Comparison of ENCODE assay signal across 8 mouse cellular contexts in the genomic region with DNA sequence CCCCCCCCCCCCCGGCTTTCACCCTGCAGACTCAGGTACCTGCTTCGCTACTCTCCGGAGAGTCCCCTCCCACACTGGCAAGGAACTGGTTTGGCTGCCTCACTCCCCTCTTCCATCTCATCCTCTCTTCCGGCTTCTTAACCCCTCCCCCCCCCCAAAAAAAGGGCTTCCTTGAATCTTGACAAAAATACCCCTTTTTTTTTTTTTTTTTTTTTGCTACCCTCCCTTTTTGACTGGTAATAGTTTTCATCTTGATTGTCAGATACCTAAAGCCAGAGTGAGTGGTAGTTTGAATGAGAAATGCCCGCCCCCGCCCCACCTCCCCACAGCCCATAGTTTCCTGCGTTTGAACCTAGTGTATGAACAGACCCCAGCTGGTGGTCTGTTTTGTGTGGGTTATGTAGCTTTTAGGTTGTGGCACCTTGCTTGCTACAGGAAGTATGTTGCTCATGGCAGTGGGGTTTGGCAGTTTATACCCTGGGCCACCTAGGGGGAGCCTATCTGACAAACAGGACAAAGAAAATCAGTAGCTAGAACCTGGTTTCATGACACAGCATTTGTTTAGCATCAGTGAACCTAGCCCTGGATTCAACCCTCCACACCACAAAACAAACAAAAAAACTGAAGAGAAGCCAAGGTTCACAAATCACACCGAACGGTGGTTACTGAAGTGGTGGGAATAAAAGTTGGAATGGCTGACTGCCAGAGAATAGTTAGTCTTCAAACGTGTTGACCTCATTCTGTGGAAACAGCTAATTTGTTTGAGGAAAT. TPM values are rescaled to one million over a fixed set of nuclear protein-coding genes. Genes with fewer than 3 reads are reported as not detected.
DNase-seq lines count a peak whose midpoint lies in the region; ATAC-seq lines count a peak whose summit lies in the region.

No protein-coding gene starts in this region.

- peak overlapping the region; percentile 53 for H3K4me2 ChIP-seq in forebrain, embryonic 13.5 days
- peak overlapping the region; percentile 66 for H3K4me2 ChIP-seq in kidney, embryonic 16.5 days (replicated peaks; ENCODE audit: low read depth, low read length)

- WGBS in forebrain, embryonic 13.5 days = 35% methylated on average over 6 of the region's 10 CpGs
- WGBS in kidney, embryonic 16.5 days = 14% methylated on average over 7 of the region's 10 CpGs

- H3K27me3 ChIP-seq in forebrain, embryonic 13.5 days = peaks cover 32% of the 10 kb centered on the region
- no peaks in the 10 kb centered on the region for H3K27me3 ChIP-seq in kidney, embryonic 16.5 days (ENCODE audit: insufficient read depth, low read length)

- H3K27ac ChIP-seq in forebrain, embryonic 13.5 days = no peak overlapping the region
- H3K27ac ChIP-seq in kidney, embryonic 16.5 days (ENCODE audit: low read length) = peak overlapping the region; percentile 90

- peak overlapping the region; percentile 22 for H3K4me3 ChIP-seq in forebrain, embryonic 13.5 days
- peak overlapping the region; percentile 37 for H3K4me3 ChIP-seq in kidney, embryonic 16.5 days (ENCODE audit: low read length)

- ATAC-seq in forebrain, embryonic 13.5 days = 0 out of 2 replicates have a peak, but pooled peaks have one; percentile 3
- ATAC-seq in kidney, embryonic 16.5 days (ENCODE audit: low FRiP score, low TSS enrichment) = no peak
- ATAC-seq in megakaryocyte progenitor cell, adult 5-6 weeks (replicated peaks; ENCODE audit: poor library complexity) = peak; percentile 15

- no peaks in the 10 kb centered on the region for H3K36me3 ChIP-seq in forebrain, embryonic 13.5 days (ENCODE audit: poor library complexity, severe bottlenecking)
- no peaks in the 10 kb centered on the region for H3K36me3 ChIP-seq in kidney, embryonic 16.5 days (ENCODE audit: insufficient read depth, low read length)

- peak; percentile 41 to 57 for DNase-seq in spleen, postnatal 36 days (ENCODE audit: low spot score in 2 of 2)
- DNase-seq in spleen, postnatal 14 days (ENCODE audit: low spot score in 2 of 2) = no peak
- peak; percentile 68 to 84 for DNase-seq in thymus, postnatal 36 days
- DNase-seq in right cerebral cortex, adult 18-20 months = no peak
- no peak for DNase-seq in adrenal gland, adult 2 months

- H3K4me1 ChIP-seq in forebrain, embryonic 13.5 days = peaks cover 37% of the 10 kb centered on the region
- peaks cover 43% of the 10 kb centered on the region for H3K4me1 ChIP-seq in kidney, embryonic 16.5 days (ENCODE audit: insufficient read depth, low read length)

- no peaks in the 10 kb centered on the region for H3K9me3 ChIP-seq in forebrain, embryonic 13.5 days (replicated peaks)
- no peaks in the 10 kb centered on the region for H3K9me3 ChIP-seq in kidney, embryonic 16.5 days (ENCODE audit: low read length)

- H3K9ac ChIP-seq in forebrain, embryonic 13.5 days = no peak overlapping the region
- no peak overlapping the region for H3K9ac ChIP-seq in kidney, embryonic 16.5 days (replicated peaks; ENCODE audit: low read length)

RNA-seq across cellular contexts. Expression of a gene that starts 1.3 kb away (rescaled TPM):
- 4.0 and 4.4 TPM in 2 replicates for polyA plus RNA-seq in forebrain, embryonic 13.5 days (2015; fragmentation: Nextera tagmentation; extraction: Ambion mirVana)
- 53.0 and 56.2 TPM in 2 replicates for polyA plus RNA-seq in kidney, embryonic 16.5 days (2015; fragmentation: Nextera tagmentation; extraction: Ambion mirVana)
- total RNA-seq in megakaryocyte progenitor cell, adult 5-6 weeks (2015) = 23.8 and 24.1 TPM in 2 replicates
- total RNA-seq in megakaryocyte progenitor cell, adult 5-6 weeks (2017) = 14.2 and 21.6 TPM in 2 replicates
- 10 to 100 TPM; 32.9 to 36.6 TPM for total RNA-seq in adrenal gland, adult 2 months (2021)
- polyA plus RNA-seq in adrenal gland, adult 2 months (2012; rRNA removed) = 136 and 153 TPM in 2 replicates

RNA-seq across cellular contexts. Expression of a gene that starts 13.6 kb away (rescaled TPM):
- polyA plus RNA-seq in forebrain, embryonic 13.5 days (2015; fragmentation: Nextera tagmentation; extraction: Ambion mirVana) = not detected in 2 replicates
- not detected in 2 replicates for polyA plus RNA-seq in kidney, embryonic 16.5 days (2015; fragmentation: Nextera tagmentation; extraction: Ambion mirVana)
- total RNA-seq in megakaryocyte progenitor cell, adult 5-6 weeks (2015) = not detected in 2 replicates
- not detected in 2 replicates for total RNA-seq in megakaryocyte progenitor cell, adult 5-6 weeks (2017)
- not detected for total RNA-seq in adrenal gland, adult 2 months (2021)
- not detected in 2 replicates for polyA plus RNA-seq in adrenal gland, adult 2 months (2012; rRNA removed)

RNA-seq across cellular contexts. Expression of a gene that starts 24.1 kb away (rescaled TPM):
- 1,962 and 1,979 TPM in 2 replicates for polyA plus RNA-seq in forebrain, embryonic 13.5 days (2015; fragmentation: Nextera tagmentation; extraction: Ambion mirVana)
- polyA plus RNA-seq in kidney, embryonic 16.5 days (2015; fragmentation: Nextera tagmentation; extraction: Ambion mirVana) = 2,002 and 2,111 TPM in 2 replicates
- total RNA-seq in megakaryocyte progenitor cell, adult 5-6 weeks (2015) = 477 and 576 TPM in 2 replicates
- total RNA-seq in megakaryocyte progenitor cell, adult 5-6 weeks (2017) = 746 and 790 TPM in 2 replicates
- 100 to 1,000 TPM; 268 to 376 TPM for total RNA-seq in adrenal gland, adult 2 months (2021)
- polyA plus RNA-seq in adrenal gland, adult 2 months (2012; rRNA removed) = 1,719 and 1,732 TPM in 2 replicates

RNA-seq across cellular contexts. Expression of a gene that starts 37.6 kb away (rescaled TPM):
- polyA plus RNA-seq in forebrain, embryonic 13.5 days (2015; fragmentation: Nextera tagmentation; extraction: Ambion mirVana) = 6.4 and 6.5 TPM in 2 replicates
- 16.5 and 19.7 TPM in 2 replicates for polyA plus RNA-seq in kidney, embryonic 16.5 days (2015; fragmentation: Nextera tagmentation; extraction: Ambion mirVana)
- not detected in 2 replicates for total RNA-seq in megakaryocyte progenitor cell, adult 5-6 weeks (2015)
- 2.3 TPM in 1 of 2 replicates, not detected in the other for total RNA-seq in megakaryocyte progenitor cell, adult 5-6 weeks (2017)
- total RNA-seq in adrenal gland, adult 2 months (2021) = 10 to 100 TPM; 52.0 to 64.8 TPM
- 50.9 and 61.2 TPM in 2 replicates for polyA plus RNA-seq in adrenal gland, adult 2 months (2012; rRNA removed)

RNA-seq across cellular contexts. Expression of a gene that starts 54.7 kb away (rescaled TPM):
- polyA plus RNA-seq in forebrain, embryonic 13.5 days (2015; fragmentation: Nextera tagmentation; extraction: Ambion mirVana) = 0.45 and 0.52 TPM in 2 replicates
- polyA plus RNA-seq in kidney, embryonic 16.5 days (2015; fragmentation: Nextera tagmentation; extraction: Ambion mirVana) = 54.8 and 56.5 TPM in 2 replicates
- total RNA-seq in megakaryocyte progenitor cell, adult 5-6 weeks (2015) = 4.9 and 5.5 TPM in 2 replicates
- 3.2 and 4.7 TPM in 2 replicates for total RNA-seq in megakaryocyte progenitor cell, adult 5-6 weeks (2017)
- 10 to 100 TPM; 16.9 to 28.9 TPM for total RNA-seq in adrenal gland, adult 2 months (2021)
- 14.6 and 17.2 TPM in 2 replicates for polyA plus RNA-seq in adrenal gland, adult 2 months (2012; rRNA removed)

Comparison
In these comparisons a context has a peak if more than half of its experiments do, and no peak if none do; other contexts are left out.
1. DNase-seq: peak in spleen, postnatal 36 days (2 of 2) and thymus, postnatal 36 days (2 of 2); none in spleen, postnatal 14 days (0 of 2), right cerebral cortex, adult 18-20 months (single experiment) and adrenal gland, adult 2 months (single experiment).